Mouse (Mus musculus) heart, postnatal 0 days (tissue): Measurements from ENCODE around the gene 2900026A02Rik.

Source experiments
- CTCF ChIP-seq: IDR thresholded peaks from 2 replicates; pipeline ENCODE4 v1.5.1; 2016; ENCODE audit warnings: antibody characterized with exemption, control low read depth, low read depth
- EP300 ChIP-seq: IDR thresholded peaks from 2 replicates; pipeline ENCODE4 v1.6.1; 2016; ENCODE audit warnings: antibody characterized with exemption, low read depth

DNA sequence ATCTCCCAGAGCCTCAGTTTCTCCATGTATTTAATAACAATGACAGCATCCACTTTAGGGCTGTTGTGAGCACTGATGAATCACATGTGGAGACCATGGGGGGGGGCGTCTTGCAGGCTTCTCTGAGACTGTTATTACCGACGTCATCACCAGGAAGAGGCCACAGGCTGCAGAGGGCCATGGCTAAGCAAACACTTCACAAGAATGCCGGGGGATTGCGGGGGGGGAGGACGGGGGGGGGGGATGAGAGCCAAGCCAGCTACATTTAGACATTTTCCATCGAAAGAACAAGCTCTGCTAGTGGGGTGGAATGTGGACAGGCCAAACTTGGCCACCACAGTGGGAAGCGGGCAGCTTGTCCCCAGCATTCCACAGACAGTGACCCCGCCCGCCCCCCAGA lies 63.4 kb downstream of the 2900026A02Rik start:
- TF ChIP-seq CTCF (no peak), EP300 (no peak)
